Mouse (Mus musculus): Measurements from ENCODE around the gene Ctnna2. TPM values are rescaled to one million over a fixed set of nuclear protein-coding genes. Genes with fewer than 3 reads are reported as not detected.

Gene Ctnna2
- polyA plus RNA-seq, 1 experiment from 2014 or later: 0.79 TPM

- Histone ChIP-seq H3K27ac (no peak overlapping the region), H3K9me3 (replicated peaks) (no peaks in the 10 kb centered on the region), H3K4me3 (no peak overlapping the region), H3K4me1 (no peaks in the 10 kb centered on the region), H3K4me2 (no peak overlapping the region), H3K27me3 (replicated peaks) (no peaks in the 10 kb centered on the region), H3K36me3 (no peaks in the 10 kb centered on the region), H3K9ac (no peak overlapping the region)
- no peak for ATAC-seq
- 77% methylated on average over 2 of the region's 2 CpGs for whole genome bisulfite sequencing (ENCODE audit: insufficient replicate concordance)
Observed at GRCm38 (mm10) chr6:77050193-77050592, 929.3 kb downstream of the Ctnna2 start.

GRCm38 (mm10) chr6:77047568-77047967 lies 931.9 kb downstream of the Ctnna2 start:
- no peak overlapping the region for H3K9ac ChIP-seq
- ATAC-seq: no peak
- no peaks in the 10 kb centered on the region for H3K9me3 ChIP-seq (replicated peaks)
- H3K4me1 ChIP-seq: no peaks in the 10 kb centered on the region
- no peak overlapping the region for H3K4me2 ChIP-seq
- no peaks in the 10 kb centered on the region for H3K27me3 ChIP-seq (replicated peaks)
- 61% methylated on average over 1 of the region's 1 CpGs for WGBS (ENCODE audit: insufficient replicate concordance)
- no peak overlapping the region for H3K27ac ChIP-seq
- H3K36me3 ChIP-seq: no peaks in the 10 kb centered on the region
- no peak overlapping the region for H3K4me3 ChIP-seq

GRCm38 (mm10) chr6:77025066-77025465 lies 954.4 kb downstream of the Ctnna2 start:
- Histone ChIP-seq H3K36me3 (no peaks in the 10 kb centered on the region), H3K9me3 (replicated peaks) (no peaks in the 10 kb centered on the region), H3K4me1 (no peaks in the 10 kb centered on the region), H3K4me3 (no peak overlapping the region), H3K27ac (no peak overlapping the region), H3K27me3 (replicated peaks) (no peaks in the 10 kb centered on the region), H3K4me2 (no peak overlapping the region), H3K9ac (no peak overlapping the region)
- no peak for ATAC-seq

- H3K4me2 ChIP-seq: no peak overlapping the region
- no peaks in the 10 kb centered on the region for H3K9me3 ChIP-seq (replicated peaks)
- no peak overlapping the region for H3K4me3 ChIP-seq
- WGBS (ENCODE audit: insufficient replicate concordance): 74% methylated on average over 2 of the region's 2 CpGs
- H3K4me1 ChIP-seq: no peaks in the 10 kb centered on the region
- no peak for ATAC-seq
- no peaks in the 10 kb centered on the region for H3K36me3 ChIP-seq
- no peak overlapping the region for H3K27ac ChIP-seq
- no peaks in the 10 kb centered on the region for H3K27me3 ChIP-seq (replicated peaks)
- no peak overlapping the region for H3K9ac ChIP-seq
Observed at GRCm38 (mm10) chr6:77013194-77013593, 966.3 kb downstream of the Ctnna2 start.

GRCm38 (mm10) chr6:77011001-77011400 lies 968.5 kb downstream of the Ctnna2 start:
- no peak overlapping the region for H3K4me3 ChIP-seq
- no peaks in the 10 kb centered on the region for H3K9me3 ChIP-seq (replicated peaks)
- H3K27me3 ChIP-seq (replicated peaks): no peaks in the 10 kb centered on the region
- no peak overlapping the region for H3K27ac ChIP-seq
- no peaks in the 10 kb centered on the region for H3K4me1 ChIP-seq
- no peak overlapping the region for H3K9ac ChIP-seq
- ATAC-seq: no peak
- no peak overlapping the region for H3K4me2 ChIP-seq
- H3K36me3 ChIP-seq: no peaks in the 10 kb centered on the region
- 35% methylated on average over 1 of the region's 1 CpGs for WGBS (ENCODE audit: insufficient replicate concordance)

GRCm38 (mm10) chr6:76992128-76992527 lies 987.4 kb downstream of the Ctnna2 start:
- H3K4me3 ChIP-seq: no peak overlapping the region
- H3K4me2 ChIP-seq: no peak overlapping the region
- no peak overlapping the region for H3K9ac ChIP-seq
- H3K36me3 ChIP-seq: no peaks in the 10 kb centered on the region
- no peaks in the 10 kb centered on the region for H3K9me3 ChIP-seq (replicated peaks)
- H3K27me3 ChIP-seq (replicated peaks): no peaks in the 10 kb centered on the region
- ATAC-seq: no peak
- 57% methylated on average over 3 of the region's 3 CpGs for WGBS (ENCODE audit: insufficient replicate concordance)
- no peaks in the 10 kb centered on the region for H3K4me1 ChIP-seq
- no peak overlapping the region for H3K27ac ChIP-seq

GRCm38 (mm10) chr6:76984773-76985172 lies 994.7 kb downstream of the Ctnna2 start:
- Histone ChIP-seq H3K9me3 (replicated peaks) (no peaks in the 10 kb centered on the region), H3K4me2 (no peak overlapping the region), H3K27me3 (replicated peaks) (no peaks in the 10 kb centered on the region), H3K4me3 (no peak overlapping the region), H3K4me1 (no peaks in the 10 kb centered on the region), H3K36me3 (no peaks in the 10 kb centered on the region), H3K27ac (no peak overlapping the region), H3K9ac (no peak overlapping the region)
- WGBS (ENCODE audit: insufficient replicate concordance): 68% methylated on average over 4 of the region's 4 CpGs
- no peak for ATAC-seq

GRCm38 (mm10) chr6:76981651-76982050 lies 997.8 kb downstream of the Ctnna2 start:
- Histone ChIP-seq H3K4me1 (no peaks in the 10 kb centered on the region), H3K4me2 (no peak overlapping the region), H3K9ac (no peak overlapping the region), H3K27me3 (replicated peaks) (no peaks in the 10 kb centered on the region), H3K9me3 (replicated peaks) (no peaks in the 10 kb centered on the region), H3K36me3 (no peaks in the 10 kb centered on the region), H3K4me3 (no peak overlapping the region), H3K27ac (no peak overlapping the region)
- no peak for ATAC-seq
- WGBS (ENCODE audit: insufficient replicate concordance): 38% methylated on average over 1 of the region's 1 CpGs

- no peaks in the 10 kb centered on the region for H3K27me3 ChIP-seq (replicated peaks)
- WGBS (ENCODE audit: insufficient replicate concordance): 60% methylated on average over 5 of the region's 5 CpGs
- H3K36me3 ChIP-seq: no peaks in the 10 kb centered on the region
- no peak for ATAC-seq
- no peak overlapping the region for H3K27ac ChIP-seq
- no peak overlapping the region for H3K4me3 ChIP-seq
- no peak overlapping the region for H3K4me2 ChIP-seq
- H3K9ac ChIP-seq: no peak overlapping the region
- H3K9me3 ChIP-seq (replicated peaks): no peaks in the 10 kb centered on the region
- H3K4me1 ChIP-seq: no peaks in the 10 kb centered on the region
Observed at GRCm38 (mm10) chr6:76979247-76979850, 1000.1 kb downstream of the Ctnna2 start.

- 28% methylated on average over 3 of the region's 3 CpGs for WGBS (ENCODE audit: insufficient replicate concordance)
Observed at GRCm38 (mm10) chr6:76977817-76978216, 1001.7 kb downstream of the Ctnna2 start.

GRCm38 (mm10) chr6:76974297-76974696 lies 1005.2 kb downstream of the Ctnna2 start:
- Histone ChIP-seq H3K27ac (no peak overlapping the region), H3K4me1 (no peaks in the 10 kb centered on the region), H3K27me3 (replicated peaks) (no peaks in the 10 kb centered on the region), H3K9me3 (replicated peaks) (no peaks in the 10 kb centered on the region), H3K36me3 (no peaks in the 10 kb centered on the region), H3K9ac (no peak overlapping the region), H3K4me2 (no peak overlapping the region), H3K4me3 (no peak overlapping the region)
- no peak for ATAC-seq
- WGBS (ENCODE audit: insufficient replicate concordance): 49% methylated on average over 1 of the region's 1 CpGs

More at GRCm38 (mm10) chr6:76977817-76978216, 1001.7 kb downstream of the Ctnna2 start:
- Histone ChIP-seq H3K27me3 (replicated peaks) (no peaks in the 10 kb centered on the region), H3K4me3 (no peak overlapping the region), H3K9ac (no peak overlapping the region), H3K4me2 (no peak overlapping the region), H3K36me3 (no peaks in the 10 kb centered on the region), H3K9me3 (replicated peaks) (no peaks in the 10 kb centered on the region), H3K27ac (no peak overlapping the region), H3K4me1 (no peaks in the 10 kb centered on the region)
- no peak for ATAC-seq

- Histone ChIP-seq H3K4me3 (no peak overlapping the region), H3K4me1 (no peaks in the 10 kb centered on the region), H3K27ac (no peak overlapping the region), H3K9me3 (replicated peaks) (no peaks in the 10 kb centered on the region), H3K36me3 (no peaks in the 10 kb centered on the region), H3K27me3 (replicated peaks) (no peaks in the 10 kb centered on the region), H3K9ac (no peak overlapping the region), H3K4me2 (no peak overlapping the region)
- 78% methylated on average over 5 of the region's 5 CpGs for WGBS (ENCODE audit: insufficient replicate concordance)
- ATAC-seq: no peak
Observed at GRCm38 (mm10) chr6:76964998-76965432, 1014.5 kb downstream of the Ctnna2 start.

- H3K36me3 ChIP-seq: no peaks in the 10 kb centered on the region
- no peak overlapping the region for H3K4me2 ChIP-seq
- H3K4me1 ChIP-seq: no peaks in the 10 kb centered on the region
- H3K27ac ChIP-seq: no peak overlapping the region
- no peak overlapping the region for H3K9ac ChIP-seq
- no peaks in the 10 kb centered on the region for H3K9me3 ChIP-seq (replicated peaks)
- no peak overlapping the region for H3K4me3 ChIP-seq
- WGBS (ENCODE audit: insufficient replicate concordance): 36% methylated on average over 4 of the region's 4 CpGs
- no peaks in the 10 kb centered on the region for H3K27me3 ChIP-seq (replicated peaks)
- no peak for ATAC-seq
Observed at GRCm38 (mm10) chr6:76908086-76908485, 1071.4 kb downstream of the Ctnna2 start.
